Comparison of ENCODE assay signal across 10 mouse cellular contexts in the genomic region with DNA sequence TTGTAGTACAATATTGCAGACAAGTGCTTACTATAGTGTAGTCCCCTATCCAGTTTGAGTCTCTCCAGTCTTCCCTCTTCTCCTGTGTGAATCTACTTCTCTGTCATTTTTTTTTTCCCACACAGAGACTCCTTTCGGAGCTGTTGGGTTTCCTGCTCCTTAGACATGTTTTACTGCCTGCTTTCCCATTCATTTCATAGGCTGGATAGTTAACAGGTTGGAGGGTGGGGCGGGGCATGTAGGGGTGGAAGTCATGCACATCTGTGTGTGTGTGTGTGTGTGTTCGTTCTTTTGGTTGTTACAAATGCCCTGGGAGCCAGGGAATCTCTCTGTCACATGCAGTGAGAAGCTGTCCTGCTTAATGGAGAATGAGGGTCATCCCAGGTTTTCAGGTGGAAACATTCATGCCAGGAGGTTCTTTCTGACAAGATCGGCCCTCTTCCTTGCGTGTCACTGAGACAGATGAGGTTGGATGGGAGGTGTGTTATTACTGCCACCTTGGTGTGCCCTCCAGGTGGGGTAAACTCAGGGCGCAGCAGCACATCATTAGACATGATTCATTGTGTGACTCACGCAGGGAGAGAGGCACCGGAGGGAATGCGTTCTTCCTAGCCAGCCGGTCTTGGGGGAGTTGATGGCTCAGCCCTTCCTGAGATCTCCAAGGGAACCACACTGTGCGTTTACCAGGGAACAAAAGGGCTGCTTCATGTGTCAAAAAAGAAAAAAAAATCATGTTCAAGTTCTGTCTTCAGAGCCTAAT. TPM values are rescaled to one million over a fixed set of nuclear protein-coding genes. Genes with fewer than 3 reads are reported as not detected.
A peak's percentile ranks its signal among the peaks of the same experiment; 100 is the strongest.
DNase-seq lines count a peak whose midpoint lies in the region; ATAC-seq and TF ChIP-seq lines count a peak whose summit lies in the region.
"Had no signal": no experiment of that assay in that cellular context is flagged by ENCODE, and none has a peak within 500 bp of the region (broad histone marks: within the 10 kb centered on the region; RNA-seq: fewer than 3 reads in every experiment).

No protein-coding gene starts in this region.

- H3K4me3 ChIP-seq in embryonic facial prominence, embryonic 14.5 days (ENCODE audit: low read depth, low read length): no peak overlapping the region
- H3K4me3 ChIP-seq in embryonic facial prominence, embryonic 10.5 days: no peak overlapping the region
- H3K4me3 ChIP-seq in thymus, adult 2 months (ENCODE audit: control insufficient read depth, insufficient read depth, low read length): no peak overlapping the region
- no peak overlapping the region for H3K4me3 ChIP-seq in kidney, embryonic 15.5 days (replicated peaks)

- 56% methylated on average over 11 of the region's 11 CpGs for WGBS in embryonic facial prominence, embryonic 14.5 days
- WGBS in embryonic facial prominence, embryonic 10.5 days: 72% methylated on average over 11 of the region's 11 CpGs
- 88% methylated on average over 11 of the region's 11 CpGs for WGBS in thymus, adult 2 months
- 17% methylated on average over 11 of the region's 11 CpGs for WGBS in kidney, embryonic 15.5 days

- H3K4me2 ChIP-seq in embryonic facial prominence, embryonic 14.5 days (ENCODE audit: low read depth, low read length): no peak overlapping the region
- no peak overlapping the region for H3K4me2 ChIP-seq in kidney, embryonic 15.5 days

- H3K9ac ChIP-seq in embryonic facial prominence, embryonic 14.5 days (ENCODE audit: low read depth, low read length): no peak overlapping the region
- H3K9ac ChIP-seq in kidney, embryonic 15.5 days: no peak overlapping the region

- peak; percentile 69 for DNase-seq in embryonic facial prominence, embryonic 14.5 days (ENCODE audit: low spot score)
- no peak for DNase-seq in embryonic facial prominence, embryonic 10.5 days (ENCODE audit: low spot score)
- peak; percentile 40 for DNase-seq in thymus, adult 2 months
- no peak for DNase-seq in thymus, postnatal 10 days (ENCODE audit: low spot score in 2 of 2)
- peak; percentile 42 to 74 for DNase-seq in left cerebral cortex, postnatal 25 days (ENCODE audit: low spot score in 2 of 2)
- no peak for DNase-seq in kidney, adult 9 months
- DNase-seq in retina, postnatal 1 day: no peak
- DNase-seq: cerebellum, adult 11-12 months; kidney, adult 18-20 months had no signal

- no peaks in the 10 kb centered on the region for H3K9me3 ChIP-seq in embryonic facial prominence, embryonic 14.5 days (ENCODE audit: control insufficient read depth, low read length)
- H3K9me3 ChIP-seq in embryonic facial prominence, embryonic 10.5 days: no peaks in the 10 kb centered on the region
- H3K9me3 ChIP-seq in kidney, embryonic 15.5 days (replicated peaks): no peaks in the 10 kb centered on the region

- no peak for TF ChIP-seq POLR2A in thymus, adult 2 months (IDR thresholded peaks at IDR 0.05; ENCODE audit: control insufficient read depth, extremely low read depth, insufficient read depth, low read length, poor library complexity)

- TF ChIP-seq CTCF in thymus, adult 2 months (IDR thresholded peaks at IDR 0.05; ENCODE audit: borderline replicate concordance, control insufficient read depth, extremely low read depth, insufficient read depth, low read length, poor library complexity): no peak

- H3K36me3 ChIP-seq in embryonic facial prominence, embryonic 14.5 days (ENCODE audit: control insufficient read depth, insufficient read depth, low read length): no peaks in the 10 kb centered on the region
- no peaks in the 10 kb centered on the region for H3K36me3 ChIP-seq in embryonic facial prominence, embryonic 10.5 days (replicated peaks)
- H3K36me3 ChIP-seq in thymus, adult 2 months (ENCODE audit: control insufficient read depth, insufficient read depth, low read length): no peaks in the 10 kb centered on the region
- no peaks in the 10 kb centered on the region for H3K36me3 ChIP-seq in kidney, embryonic 15.5 days

- no peak overlapping the region for H3K27ac ChIP-seq in embryonic facial prominence, embryonic 14.5 days (replicated peaks; ENCODE audit: low read depth, low read length)
- H3K27ac ChIP-seq in embryonic facial prominence, embryonic 10.5 days (replicated peaks): no peak overlapping the region
- H3K27ac ChIP-seq in thymus, adult 2 months (ENCODE audit: control insufficient read depth, insufficient read depth, low read length): peak overlapping the region; percentile 71
- H3K27ac ChIP-seq in kidney, embryonic 15.5 days: no peak overlapping the region

- H3K27me3 ChIP-seq in embryonic facial prominence, embryonic 14.5 days (replicated peaks; ENCODE audit: control insufficient read depth, insufficient read depth, low read length): no peaks in the 10 kb centered on the region
- H3K27me3 ChIP-seq in embryonic facial prominence, embryonic 10.5 days (replicated peaks; ENCODE audit: low read depth, poor library complexity, severe bottlenecking): no peaks in the 10 kb centered on the region
- no peaks in the 10 kb centered on the region for H3K27me3 ChIP-seq in thymus, adult 2 months (ENCODE audit: control insufficient read depth, insufficient read depth, low read length)
- H3K27me3 ChIP-seq in kidney, embryonic 15.5 days: no peaks in the 10 kb centered on the region

- intact Hi-C loops in left cerebral cortex, postnatal 25 days (cut with DNase I): no loop called here

- H3K4me1 ChIP-seq in embryonic facial prominence, embryonic 14.5 days (ENCODE audit: control insufficient read depth, insufficient read depth, low read length): no peaks in the 10 kb centered on the region
- H3K4me1 ChIP-seq in embryonic facial prominence, embryonic 10.5 days: peaks cover 43% of the 10 kb centered on the region
- H3K4me1 ChIP-seq in thymus, adult 2 months (replicated peaks; ENCODE audit: control insufficient read depth, insufficient read depth, low read length): peaks cover 51% of the 10 kb centered on the region
- H3K4me1 ChIP-seq in kidney, embryonic 15.5 days: peaks cover 29% of the 10 kb centered on the region

- no peak for ATAC-seq in embryonic facial prominence, embryonic 14.5 days (ENCODE audit: low read depth)
- no peak for ATAC-seq in kidney, embryonic 15.5 days (replicated peaks; ENCODE audit: low FRiP score)

RNA-seq across cellular contexts. Expression of gene Dgkd, which starts 4.7 kb away (rescaled TPM):
- polyA plus RNA-seq in embryonic facial prominence, embryonic 14.5 days (2014; fragmentation: Nextera tagmentation; extraction: Ambion mirVana): 31.7 and 34.1 TPM in 2 replicates
- 39.3 and 41.3 TPM in 2 replicates for polyA plus RNA-seq in embryonic facial prominence, embryonic 10.5 days (2016; fragmentation: Nextera tagmentation; extraction: Ambion mirVana)
- 182 and 189 TPM in 2 replicates for polyA plus RNA-seq in thymus, adult 2 months (2012; rRNA removed)
- 100 to 1,000 TPM; 106 to 107 TPM for total RNA-seq in left cerebral cortex, postnatal 25 days (2021)
- polyA plus RNA-seq in kidney, embryonic 15.5 days (2015; fragmentation: Nextera tagmentation; extraction: Ambion mirVana): 30.0 and 33.6 TPM in 2 replicates

RNA-seq across cellular contexts. Expression of gene Sag, which starts 44.9 kb away (rescaled TPM):
- polyA plus RNA-seq in embryonic facial prominence, embryonic 14.5 days (2014; fragmentation: Nextera tagmentation; extraction: Ambion mirVana): 2.1 and 2.4 TPM in 2 replicates
- 4.8 and 5.6 TPM in 2 replicates for polyA plus RNA-seq in embryonic facial prominence, embryonic 10.5 days (2016; fragmentation: Nextera tagmentation; extraction: Ambion mirVana)
- polyA plus RNA-seq in thymus, adult 2 months (2012; rRNA removed): 1.9 and 2.0 TPM in 2 replicates
- 1 to 10 TPM; 3.1 to 3.4 TPM for total RNA-seq in left cerebral cortex, postnatal 25 days (2021)
- 3.0 and 3.1 TPM in 2 replicates for polyA plus RNA-seq in kidney, embryonic 15.5 days (2015; fragmentation: Nextera tagmentation; extraction: Ambion mirVana)

Comparison
In these comparisons a context has a peak if more than half of its experiments do, and no peak if none do; other contexts are left out.
1. DNase-seq: peak in embryonic facial prominence, embryonic 14.5 days (single experiment), thymus, adult 2 months (single experiment) and left cerebral cortex, postnatal 25 days (2 of 2); none in embryonic facial prominence, embryonic 10.5 days (single experiment), thymus, postnatal 10 days (0 of 2), kidney, adult 9 months (single experiment) and retina, postnatal 1 day (single experiment).